Mouse (Mus musculus) CH12.LX (cell line): ENCODE measurements around the gene Cyp4f40.

Experiments
- CTCF ChIP-seq, 2 experiments: IDR thresholded peaks in 1 of 2; conservative IDR thresholded peaks in 1 of 2; 2 replicates each; pipeline ENCODE4 v1.5.1; 2011 to 2012; ENCODE audit warnings: low read depth in 2 of 2, low read length in 2 of 2, improper control_type of control experiment in 1 of 2, inconsistent platforms in 1 of 2, mild to moderate bottlenecking in 1 of 2, moderate library complexity in 1 of 2
- ELF1 ChIP-seq: IDR thresholded peaks from 2 replicates; pipeline ENCODE4 v1.6.1; 2014; ENCODE audit warnings: low read depth, mild to moderate bottlenecking, inconsistent platforms, low read length, improper control_type of control experiment
- HCFC1 ChIP-seq: IDR thresholded peaks from 2 replicates; pipeline ENCODE4 v1.6.1; 2012; ENCODE audit warnings: low read depth, mild to moderate bottlenecking, inconsistent platforms, low read length, improper control_type of control experiment
- MAFK ChIP-seq: IDR thresholded peaks from 2 replicates; pipeline ENCODE4 v1.6.1; 2011; ENCODE audit warnings: low read length, improper control_type of control experiment; ENCODE audit not compliant: insufficient replicate concordance
- MAX ChIP-seq: IDR thresholded peaks from 2 replicates; pipeline ENCODE4 v1.6.1; 2011; ENCODE audit warnings: low read length, improper control_type of control experiment
- POLR2A ChIP-seq: IDR thresholded peaks from 2 replicates; pipeline ENCODE4 v1.6.1; 2011; ENCODE audit warnings: low read depth, mild to moderate bottlenecking, improper control_type of control experiment, low read length
- SMC3 ChIP-seq: IDR thresholded peaks from 2 replicates; pipeline ENCODE4 v1.6.1; 2011; ENCODE audit warnings: low read depth, low read length, improper control_type of control experiment
- TBP ChIP-seq: conservative IDR thresholded peaks from 2 replicates; pipeline ENCODE4 v1.6.1; 2011; ENCODE audit warnings: low read depth, low read length, improper control_type of control experiment
- USF1 ChIP-seq: IDR thresholded peaks from 2 replicates; pipeline ENCODE4 v1.6.1; 2014; ENCODE audit warnings: low read depth, mild to moderate bottlenecking, inconsistent platforms, low read length, improper control_type of control experiment
- USF2 ChIP-seq: conservative IDR thresholded peaks from 2 replicates; pipeline ENCODE4 v1.6.1; 2011; ENCODE audit warnings: low read depth, low read length, improper control_type of control experiment
- ZNF384 ChIP-seq: IDR thresholded peaks from 2 replicates; pipeline ENCODE4 v1.6.1; 2012; ENCODE audit warnings: low read depth, low read length, improper control_type of control experiment, inconsistent platforms

- no peak for TF ChIP-seq POLR2A
- TF ChIP-seq MAFK: no peak
- TF ChIP-seq HCFC1: no peak
- no peak for TF ChIP-seq MAX
- TF ChIP-seq CTCF (conservative IDR thresholded peaks at IDR 0.05 in 1 of 2, IDR thresholded peaks at IDR 0.05 in 1 of 2; ENCODE audit: low read depth in 2 of 2, low read length in 2 of 2): no peak
- no peak for TF ChIP-seq TBP
- no peak for TF ChIP-seq USF1
- TF ChIP-seq USF2: no peak
- TF ChIP-seq ELF1: no peak
- no peak for TF ChIP-seq SMC3
- no peak for TF ChIP-seq ZNF384
These were observed at the start of gene Cyp4f40 for GRCm38 (mm10) chr17:32658712-32659111.
